Mouse (Mus musculus): ENCODE measurements at regions not wholly inside any gene's neighbourhood (a gene's known extent, or its start where the extent isn't known, plus 50 kb on each side); places are given as distances from the start of the nearest gene placed in this dataset.

GRCm38 (mm10) chr2:170205591-170206441 lies 57.9 kb upstream of the Zfp217 start:
- Histone ChIP-seq H3K4me1 (replicated peaks; ENCODE audit: control insufficient read depth, insufficient read depth, low read length) (peaks cover 20% of the 10 kb centered on the region), H3K9ac (ENCODE audit: low read depth, low read length) (peak overlapping the region; percentile 67), H3K27ac (ENCODE audit: low read depth, low read length) (peak overlapping the region; percentile 85), H3K4me3 (ENCODE audit: low read depth, low read length) (peak overlapping the region; percentile 51), H3K27me3 (replicated peaks; ENCODE audit: control insufficient read depth, insufficient read depth, low read length) (no peaks in the 10 kb centered on the region), H3K36me3 (ENCODE audit: control insufficient read depth, insufficient read depth, low read length) (no peaks in the 10 kb centered on the region), H3K4me2 (peak overlapping the region; percentile 82), H3K9me3 (ENCODE audit: control insufficient read depth, low read length) (no peaks in the 10 kb centered on the region)
- ATAC-seq (replicated peaks; ENCODE audit: low FRiP score) (peak; percentile 62), DNase-seq (ENCODE audit: low spot score) (peak; percentile 68)
- 0% methylated on average over 17 of the region's 17 CpGs for WGBS

GRCm38 (mm10) chr2:170204768-170205514 lies 57.0 kb upstream of the Zfp217 start:
- H3K4me3 ChIP-seq (ENCODE audit: low read depth, low read length), result peak overlapping the region; percentile 51
- H3K4me2 ChIP-seq, result peak overlapping the region; percentile 82
- no peaks in the 10 kb centered on the region for H3K27me3 ChIP-seq (replicated peaks; ENCODE audit: control insufficient read depth, insufficient read depth, low read length)
- H3K9me3 ChIP-seq (ENCODE audit: control insufficient read depth, low read length), result no peaks in the 10 kb centered on the region
- no peaks in the 10 kb centered on the region for H3K36me3 ChIP-seq (ENCODE audit: control insufficient read depth, insufficient read depth, low read length)
- peak overlapping the region; percentile 85 for H3K27ac ChIP-seq (ENCODE audit: low read depth, low read length)
- peaks cover 20% of the 10 kb centered on the region for H3K4me1 ChIP-seq (replicated peaks; ENCODE audit: control insufficient read depth, insufficient read depth, low read length)
- no peak for DNase-seq (ENCODE audit: low spot score)
- no peak for ATAC-seq (replicated peaks; ENCODE audit: low FRiP score)
- WGBS, result 16% methylated on average over 10 of the region's 10 CpGs
- peak overlapping the region; percentile 67 for H3K9ac ChIP-seq (ENCODE audit: low read depth, low read length)

- ATAC-seq (replicated peaks; ENCODE audit: low FRiP score) (no peak), DNase-seq (ENCODE audit: low spot score) (no peak)
- Histone ChIP-seq H3K36me3 (ENCODE audit: control insufficient read depth, insufficient read depth, low read length) (no peaks in the 10 kb centered on the region), H3K4me3 (ENCODE audit: low read depth, low read length) (no peak overlapping the region), H3K27me3 (replicated peaks; ENCODE audit: control insufficient read depth, insufficient read depth, low read length) (no peaks in the 10 kb centered on the region), H3K4me2 (no peak overlapping the region), H3K27ac (ENCODE audit: low read depth, low read length) (no peak overlapping the region), H3K9me3 (ENCODE audit: control insufficient read depth, low read length) (no peaks in the 10 kb centered on the region), H3K9ac (ENCODE audit: low read depth, low read length) (no peak overlapping the region), H3K4me1 (replicated peaks; ENCODE audit: control insufficient read depth, insufficient read depth, low read length) (peaks cover 20% of the 10 kb centered on the region)
- WGBS, result 89% methylated on average over 5 of the region's 5 CpGs
These were observed 55.6 kb upstream of the Zfp217 start for GRCm38 (mm10) chr2:170203496-170203895.

- H3K9ac ChIP-seq (ENCODE audit: low read depth, low read length), result no peak overlapping the region
- WGBS, result 42% methylated on average over 10 of the region's 10 CpGs
These were observed 54.0 kb upstream of the Zfp217 start for GRCm38 (mm10) chr2:170201816-170202371.

More at GRCm38 (mm10) chr2:170201816-170202371, 54.0 kb upstream of the Zfp217 start:
- Histone ChIP-seq H3K36me3 (ENCODE audit: control insufficient read depth, insufficient read depth, low read length) (no peaks in the 10 kb centered on the region), H3K27ac (ENCODE audit: low read depth, low read length) (peak overlapping the region; percentile 48; the same call in 1 of the 2 replicates), H3K27me3 (replicated peaks; ENCODE audit: control insufficient read depth, insufficient read depth, low read length) (no peaks in the 10 kb centered on the region), H3K9me3 (ENCODE audit: control insufficient read depth, low read length) (no peaks in the 10 kb centered on the region), H3K4me1 (replicated peaks; ENCODE audit: control insufficient read depth, insufficient read depth, low read length) (peaks cover 18% of the 10 kb centered on the region), H3K4me3 (ENCODE audit: low read depth, low read length) (peak overlapping the region; percentile 4; the same call in 1 of the 2 replicates), H3K4me2 (peak overlapping the region; percentile 52)
- ATAC-seq (replicated peaks; ENCODE audit: low FRiP score) (peak; percentile 84), DNase-seq (ENCODE audit: low spot score) (peak; percentile 47)

Data from liver, embryonic 11.5 days (tissue).